Mouse (Mus musculus) cerebellum, postnatal 25 days (tissue): ENCODE measurements around the gene Mettl11b.
"Not testable (repeated sequence)": the region's sequence is repeated elsewhere in the genome, so short reads cannot be mapped to it uniquely, and the experiment has no call there.

Source experiments
- DNase-seq, 2 experiments: peaks; one replicate each; pipeline ENCODE4 v3.0.0; 2021; ENCODE audit warnings: mixed read lengths in 2 of 2

Gene Mettl11b

GRCm38 (mm10) chr1:163725106-163725759 lies at the start of gene Mettl11b:
Gene Mettl11b, minus strand, starts transcription at chr1:163725232.
- no peak for DNase-seq

- no peak for DNase-seq
Measured at GRCm38 (mm10) chr1:163757462-163758207, 32.6 kb upstream of the Mettl11b start.

GRCm38 (mm10) chr1:163751360-163751992 lies 26.4 kb upstream of the Mettl11b start:
- DNase-seq = peak in 1 of 2 experiments; percentile 35

- DNase-seq = no peak
Measured at GRCm38 (mm10) chr1:163737239-163737533, 12.2 kb upstream of the Mettl11b start.

- no peak for DNase-seq
Measured at GRCm38 (mm10) chr1:163736441-163737238, 11.6 kb upstream of the Mettl11b start.

- DNase-seq = not testable (repeated sequence)
Measured at GRCm38 (mm10) chr1:163731166-163731565, 6.1 kb upstream of the Mettl11b start.

GRCm38 (mm10) chr1:163723913-163724312 lies 1.1 kb downstream of the Mettl11b start:
- no peak for DNase-seq

GRCm38 (mm10) chr1:163708618-163709017 lies 16.4 kb downstream of the Mettl11b start:
- DNase-seq = no peak

GRCm38 (mm10) chr1:163700571-163700970 lies 24.5 kb downstream of the Mettl11b start:
- no peak for DNase-seq

GRCm38 (mm10) chr1:163699702-163700101 lies 25.3 kb downstream of the Mettl11b start:
- no peak for DNase-seq

- no peak for DNase-seq
Measured at GRCm38 (mm10) chr1:163691860-163692259, 33.2 kb downstream of the Mettl11b start.

GRCm38 (mm10) chr1:163682935-163683430 lies 42.0 kb downstream of the Mettl11b start:
- no peak for DNase-seq

- DNase-seq = no peak
Measured at GRCm38 (mm10) chr1:163682127-163682526, 42.9 kb downstream of the Mettl11b start.

GRCm38 (mm10) chr1:163672866-163673265 lies 52.2 kb downstream of the Mettl11b start:
- no peak for DNase-seq

GRCm38 (mm10) chr1:163671326-163671725 lies 53.7 kb downstream of the Mettl11b start:
- DNase-seq = no peak

GRCm38 (mm10) chr1:163670702-163671101 lies 54.3 kb downstream of the Mettl11b start:
- no peak for DNase-seq

- no peak for DNase-seq
Measured at GRCm38 (mm10) chr1:163669936-163670335, 55.1 kb downstream of the Mettl11b start.

GRCm38 (mm10) chr1:163662416-163662815 lies 62.6 kb downstream of the Mettl11b start:
- DNase-seq = no peak

- DNase-seq = no peak
Measured at GRCm38 (mm10) chr1:163658535-163658928, 66.5 kb downstream of the Mettl11b start.

GRCm38 (mm10) chr1:163657766-163658534 lies 67.1 kb downstream of the Mettl11b start:
- no peak for DNase-seq

GRCm38 (mm10) chr1:163657056-163657455 lies 68.0 kb downstream of the Mettl11b start:
- no peak for DNase-seq

GRCm38 (mm10) chr1:163656432-163656831 lies 68.6 kb downstream of the Mettl11b start:
- no peak for DNase-seq
